Mouse (Mus musculus) kidney, postnatal 0 days (tissue): ENCODE data around the gene 4930519G04Rik. TPM values are rescaled to one million over a fixed set of nuclear protein-coding genes. Genes with fewer than 3 reads are reported as not detected.

Source experiments
- ATAC-seq: fragments of 200-750 bp; cut with Nextera tagmentation; replicated peaks from 2 replicates; pipeline ENCODE4 v1.8.0; 2017; ENCODE audit warnings: low read depth, moderate number of reproducible peaks, moderate TSS enrichment, moderate library complexity; ENCODE audit not compliant: low FRiP score
- DNase-seq: peaks from one replicate; pipeline ENCODE4 v3.0.0-alpha.2; 2016; ENCODE audit warnings: low spot score
- H3K27ac ChIP-seq: fragments of 300-500 bp; sonication (generic); 2 replicates; pipeline ENCODE4 v1.5.1; 2014; ENCODE audit warnings: mild to moderate bottlenecking
- H3K27me3 ChIP-seq: fragments of 300-500 bp; sonication (generic); 2 replicates; pipeline ENCODE4 v1.6.1; 2014; ENCODE audit warnings: low read length, mixed read lengths; ENCODE audit not compliant: insufficient read depth
- H3K36me3 ChIP-seq: fragments of 300-500 bp; sonication (generic); 2 replicates; pipeline ENCODE4 v1.6.1; 2014; ENCODE audit warnings: low read length, mixed read lengths; ENCODE audit not compliant: insufficient read depth
- H3K4me1 ChIP-seq: fragments of 300-500 bp; sonication (generic); replicated peaks from 2 replicates; pipeline ENCODE4 v1.6.1; 2014; ENCODE audit warnings: antibody characterized with exemption, low read length, mixed read lengths; ENCODE audit not compliant: insufficient read depth
- H3K4me2 ChIP-seq: fragments of 300-500 bp; sonication (generic); 2 replicates; pipeline ENCODE4 v1.6.1; 2014; ENCODE audit warnings: mild to moderate bottlenecking, low read length, moderate library complexity, mixed read lengths
- H3K4me3 ChIP-seq: fragments of 300-500 bp; sonication (generic); replicated peaks from 2 replicates; pipeline ENCODE4 v1.5.1; 2014; ENCODE audit warnings: low read depth, low read length
- H3K9ac ChIP-seq: fragments of 300-500 bp; sonication (generic); 2 replicates; pipeline ENCODE4 v1.6.1; 2014; ENCODE audit warnings: low read depth, low read length
- H3K9me3 ChIP-seq: fragments of 300-500 bp; sonication (generic); replicated peaks from 2 replicates; pipeline ENCODE4 v1.6.1; 2016; ENCODE audit warnings: low read length, inconsistent platforms, mixed read lengths
- CTCF ChIP-seq: IDR thresholded peaks from 2 replicates; pipeline ENCODE4 v1.5.1; 2016; ENCODE audit warnings: antibody characterized with exemption, low read depth, mild to moderate bottlenecking, moderate library complexity
- WGBS: fragments of 180-500 bp; shearing (Covaris S2); extraction: QIAGEN DNeasy Blood & Tissue Kit; methylation state at CpG from one replicate; pipeline ENCODE4 v1.1.7; 2014; 5-methylcytosine and 5-hydroxymethylcytosine counted together
- polyA plus RNA-seq: library from polyadenylated mRNA; unstranded; fragments of >200 nt; fragmentation: Nextera tagmentation; extraction: Ambion mirVana; gene quantifications from 2 replicates; pipeline ENCODE4 v1.2.1, GENCODE M21; 2015

The 4930519G04Rik gene
- polyA plus RNA-seq, 1 experiment from 2014 or later, result not detected

- Histone ChIP-seq H3K9ac (no peak within 1 kb of the TSS), H3K36me3 (no peaks in the 10 kb centered on the region), H3K4me2 (peak within 1 kb of the TSS; percentile 42), H3K27me3 (no peaks in the 10 kb centered on the region), H3K4me1 (0 out of 2 replicates have a peak, but pooled peaks cover 3% of the 10 kb centered on the region), H3K9me3 (no peaks in the 10 kb centered on the region), H3K27ac (no peak within 1 kb of the TSS), H3K4me3 (no peak within 1 kb of the TSS)
- no peak for TF ChIP-seq CTCF
- 82% methylated on average over 12 of the region's 12 CpGs for WGBS
- DNase-seq, result no peak
- no peak for ATAC-seq
Observed at GRCm38 (mm10) chr5:114858582-114858981, 5.1 kb downstream of the 4930519G04Rik start, which contains the start of gene Gm9936. Gene Gm9936 (minus strand): TSS chr5:114858682.

GRCm38 (mm10) chr5:114859253-114859652, 5.8 kb downstream of the 4930519G04Rik start:
- H3K27me3 ChIP-seq, result no peaks in the 10 kb centered on the region
- no peak overlapping the region for H3K27ac ChIP-seq
- H3K36me3 ChIP-seq, result no peaks in the 10 kb centered on the region
- no peak overlapping the region for H3K4me3 ChIP-seq
- 5% methylated on average over 18 of the region's 18 CpGs for WGBS
- peak overlapping the region; percentile 42 for H3K4me2 ChIP-seq
- no peaks in the 10 kb centered on the region for H3K9me3 ChIP-seq
- no peak overlapping the region for H3K9ac ChIP-seq
- ATAC-seq, result no peak
- TF ChIP-seq CTCF, result peak; percentile 83
- H3K4me1 ChIP-seq, result 0 out of 2 replicates have a peak, but pooled peaks cover 3% of the 10 kb centered on the region
- DNase-seq, result peak; percentile 90

DNA sequence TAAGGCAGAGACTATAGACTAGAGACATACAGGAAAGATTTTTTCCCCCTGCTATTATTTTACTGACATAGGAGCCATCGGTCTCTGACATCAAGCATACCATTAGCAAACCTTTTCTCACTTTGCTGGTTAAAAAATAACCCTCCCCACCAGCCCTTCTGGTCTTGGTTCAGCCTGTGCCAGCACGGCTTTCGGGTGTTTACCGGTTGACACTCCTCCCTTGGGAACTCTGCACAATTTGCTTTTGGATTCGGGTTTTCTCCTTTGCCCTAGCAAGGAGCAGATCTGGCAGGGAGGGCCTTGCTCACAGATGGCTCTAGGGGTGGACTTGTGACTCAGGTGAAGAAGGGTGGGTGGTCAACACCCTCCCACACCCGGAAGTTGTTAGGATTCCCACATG, 8.3 kb downstream of the 4930519G04Rik start:
- Histone ChIP-seq H3K4me1 (0 out of 2 replicates have a peak, but pooled peaks cover 3% of the 10 kb centered on the region), H3K4me3 (no peak overlapping the region), H3K9ac (no peak overlapping the region), H3K27me3 (no peaks in the 10 kb centered on the region), H3K4me2 (no peak overlapping the region), H3K36me3 (no peaks in the 10 kb centered on the region), H3K27ac (no peak overlapping the region), H3K9me3 (no peaks in the 10 kb centered on the region)
- WGBS, result 52% methylated on average over 6 of the region's 6 CpGs
- TF ChIP-seq CTCF, result no peak
- DNase-seq (no peak), ATAC-seq (no peak)

- ATAC-seq (no peak), DNase-seq (no peak)
- H3K4me1 ChIP-seq, result 0 out of 2 replicates have a peak, but pooled peaks cover 3% of the 10 kb centered on the region
- H3K9ac ChIP-seq, result no peak overlapping the region
- H3K36me3 ChIP-seq, result no peaks in the 10 kb centered on the region
- H3K9me3 ChIP-seq, result no peaks in the 10 kb centered on the region
- no peak for TF ChIP-seq CTCF
- H3K27me3 ChIP-seq, result no peaks in the 10 kb centered on the region
- H3K27ac ChIP-seq, result no peak overlapping the region
- WGBS, result 72% methylated on average over 7 of the region's 7 CpGs
- H3K4me2 ChIP-seq, result no peak overlapping the region
- H3K4me3 ChIP-seq, result no peak overlapping the region
Observed at GRCm38 (mm10) chr5:114864813-114865212, 11.3 kb downstream of the 4930519G04Rik start.

- TF ChIP-seq CTCF, result no peak
- H3K27ac ChIP-seq, result no peak overlapping the region
- 0 out of 2 replicates have a peak, but pooled peaks cover 3% of the 10 kb centered on the region for H3K4me1 ChIP-seq
- H3K4me3 ChIP-seq, result no peak overlapping the region
- H3K36me3 ChIP-seq, result no peaks in the 10 kb centered on the region
- 89% methylated on average over 12 of the region's 12 CpGs for WGBS
- DNase-seq, result no peak
- no peak overlapping the region for H3K4me2 ChIP-seq
- H3K9ac ChIP-seq, result no peak overlapping the region
- ATAC-seq, result no peak
- no peaks in the 10 kb centered on the region for H3K9me3 ChIP-seq
- no peaks in the 10 kb centered on the region for H3K27me3 ChIP-seq
Observed at GRCm38 (mm10) chr5:114865279-114865678, 11.8 kb downstream of the 4930519G04Rik start.

DNA sequence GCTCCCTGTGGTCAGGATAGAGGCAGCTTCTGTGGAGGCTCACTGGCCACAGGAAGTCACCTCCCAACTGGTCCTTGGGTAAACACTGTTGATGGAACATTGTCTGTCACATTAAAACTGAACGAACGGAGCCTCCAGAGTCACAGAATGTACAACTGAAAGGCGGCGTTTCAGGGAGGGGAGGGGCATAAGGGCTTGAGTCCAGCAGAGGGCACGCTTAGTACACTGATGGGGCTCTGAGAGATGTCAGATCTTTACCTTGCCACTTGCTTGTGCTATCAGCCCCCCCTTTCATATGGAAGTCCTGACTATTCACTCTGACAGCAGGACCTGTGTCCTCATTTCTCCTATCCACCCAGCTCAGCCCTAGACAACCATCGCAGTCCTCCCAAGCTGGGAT, 22.4 kb downstream of the 4930519G04Rik start:
- no peaks in the 10 kb centered on the region for H3K36me3 ChIP-seq
- no peaks in the 10 kb centered on the region for H3K9me3 ChIP-seq
- no peak overlapping the region for H3K9ac ChIP-seq
- no peak overlapping the region for H3K4me3 ChIP-seq
- peak; percentile 64 for TF ChIP-seq CTCF
- H3K4me1 ChIP-seq, result 0 out of 2 replicates have a peak, but pooled peaks cover 3% of the 10 kb centered on the region
- 41% methylated on average over 6 of the region's 6 CpGs for WGBS
- peak overlapping the region; percentile 8; the same call in 1 of the 2 replicates for H3K4me2 ChIP-seq
- H3K27ac ChIP-seq, result no peak overlapping the region
- DNase-seq (peak; percentile 54), ATAC-seq (0 out of 2 replicates have a peak, but pooled peaks have one; percentile 36)
- H3K27me3 ChIP-seq, result no peaks in the 10 kb centered on the region

DNA sequence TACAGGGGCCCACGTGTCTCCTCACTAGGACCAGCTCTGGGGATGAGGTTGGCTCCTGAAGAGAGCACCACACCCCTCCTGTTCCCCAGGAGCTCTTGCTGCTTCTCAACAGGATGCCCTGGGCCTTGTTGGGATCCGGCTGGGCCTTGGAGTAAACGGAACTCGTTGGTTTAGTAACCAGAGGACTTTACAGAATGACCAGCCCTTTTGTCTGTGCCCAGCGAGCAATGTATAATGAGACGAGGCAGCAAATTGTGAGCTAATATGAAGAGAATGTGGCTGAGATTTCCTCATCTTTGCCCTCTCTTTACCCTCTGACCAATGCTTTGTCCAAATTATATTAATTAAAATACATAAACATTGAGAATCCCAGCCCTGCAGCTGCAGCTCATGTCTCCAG, 22.9 kb downstream of the 4930519G04Rik start:
- ATAC-seq (no peak), DNase-seq (no peak)
- H3K9ac ChIP-seq, result no peak overlapping the region
- H3K9me3 ChIP-seq, result no peaks in the 10 kb centered on the region
- H3K4me1 ChIP-seq, result 0 out of 2 replicates have a peak, but pooled peaks cover 3% of the 10 kb centered on the region
- H3K36me3 ChIP-seq, result no peaks in the 10 kb centered on the region
- TF ChIP-seq CTCF, result no peak
- no peaks in the 10 kb centered on the region for H3K27me3 ChIP-seq
- no peak overlapping the region for H3K4me3 ChIP-seq
- 48% methylated on average over 6 of the region's 6 CpGs for WGBS
- no peak overlapping the region for H3K27ac ChIP-seq
- no peak overlapping the region for H3K4me2 ChIP-seq
